Mouse (Mus musculus) neural tube, embryonic 13.5 days (tissue): ENCODE measurements around the gene Usp5. TPM values are rescaled to one million over a fixed set of nuclear protein-coding genes. Genes with fewer than 3 reads are reported as not detected.
"Not testable (repeated sequence)": the region's sequence is repeated elsewhere in the genome, so short reads cannot be mapped to it uniquely, and the experiment has no call there.

Experiments used
- ATAC-seq: fragments of 200-750 bp; cut with Nextera tagmentation; 2 replicates; pipeline ENCODE4 v1.8.0; 2017; ENCODE audit warnings: low read depth, mild to moderate bottlenecking, moderate TSS enrichment, moderate library complexity
- H3K27ac ChIP-seq: fragments of 300-500 bp; sonication (generic); replicated peaks from 2 replicates; pipeline ENCODE4 v1.5.1; 2015; ENCODE audit warnings: moderate library complexity, mild to moderate bottlenecking, inconsistent platforms
- H3K27me3 ChIP-seq: fragments of 300-500 bp; sonication (generic); 2 replicates; pipeline ENCODE4 v1.6.1; 2015; ENCODE audit warnings: mild to moderate bottlenecking, inconsistent platforms
- H3K36me3 ChIP-seq: fragments of 300-500 bp; sonication (generic); 2 replicates; pipeline ENCODE4 v1.6.1; 2015; ENCODE audit warnings: mild to moderate bottlenecking, inconsistent platforms
- H3K4me1 ChIP-seq: fragments of 300-500 bp; sonication (generic); replicated peaks from 2 replicates; pipeline ENCODE4 v1.6.1; 2015; ENCODE audit warnings: inconsistent platforms
- H3K4me2 ChIP-seq: fragments of 300-500 bp; sonication (generic); 2 replicates; pipeline ENCODE4 v1.6.1; 2015; ENCODE audit warnings: inconsistent platforms, mild to moderate bottlenecking, moderate library complexity
- H3K4me3 ChIP-seq: fragments of 300-500 bp; sonication (generic); 2 replicates; pipeline ENCODE4 v1.5.1; 2015; ENCODE audit warnings: mild to moderate bottlenecking, inconsistent platforms
- H3K9ac ChIP-seq: fragments of 300-500 bp; sonication (generic); 2 replicates; pipeline ENCODE4 v1.6.1; 2015; ENCODE audit warnings: moderate library complexity, mild to moderate bottlenecking, inconsistent platforms
- H3K9me3 ChIP-seq: fragments of 300-500 bp; sonication (generic); 2 replicates; pipeline ENCODE4 v1.6.1; 2016; ENCODE audit warnings: inconsistent platforms
- WGBS: fragments of 180-500 bp; shearing (Covaris S2); methylation state at CpG from one replicate; pipeline ENCODE4 v1.1.7; 2015; 5-methylcytosine and 5-hydroxymethylcytosine counted together
- polyA plus RNA-seq: library from polyadenylated mRNA; unstranded; fragments of >200 nt; fragmentation: Nextera tagmentation; extraction: Ambion mirVana; gene quantifications from 2 replicates; pipeline ENCODE4 v1.2.1, GENCODE M21; 2015

The Usp5 gene
- polyA plus RNA-seq, 1 experiment from 2014 or later = 176 TPM

- H3K9me3 ChIP-seq = no peaks in the 10 kb centered on the region
- no peaks in the 10 kb centered on the region for H3K27me3 ChIP-seq
- H3K9ac ChIP-seq = no peak overlapping the region
- H3K36me3 ChIP-seq = peaks cover 20% of the 10 kb centered on the region
- ATAC-seq = no peak
- no peak overlapping the region for H3K27ac ChIP-seq
- WGBS = 89% methylated on average over 7 of the region's 7 CpGs
- H3K4me3 ChIP-seq = no peak overlapping the region
- peaks cover 23% of the 10 kb centered on the region for H3K4me1 ChIP-seq
- H3K4me2 ChIP-seq = no peak overlapping the region
Observed at GRCm38 (mm10) chr6:124836411-124836810, 7.1 kb upstream of the Usp5 start.

GRCm38 (mm10) chr6:124835531-124835930, 6.2 kb upstream of the Usp5 start:
- 53% methylated on average over 10 of the region's 10 CpGs for WGBS
- no peak overlapping the region for H3K27ac ChIP-seq
- no peak overlapping the region for H3K4me2 ChIP-seq
- peaks cover 14% of the 10 kb centered on the region; the same call in 1 of the 2 replicates for H3K36me3 ChIP-seq
- no peaks in the 10 kb centered on the region for H3K9me3 ChIP-seq
- H3K27me3 ChIP-seq = no peaks in the 10 kb centered on the region
- no peak for ATAC-seq
- peaks cover 29% of the 10 kb centered on the region for H3K4me1 ChIP-seq
- 0 out of 2 replicates have a peak overlapping the region, but pooled peaks have one; percentile 8 for H3K9ac ChIP-seq
- no peak overlapping the region for H3K4me3 ChIP-seq

GRCm38 (mm10) chr6:124834512-124835081, 5.3 kb upstream of the Usp5 start:
- Histone ChIP-seq H3K27me3 (no peaks in the 10 kb centered on the region), H3K4me1 (peaks cover 25% of the 10 kb centered on the region), H3K4me2 (no peak overlapping the region), H3K36me3 (peaks cover 14% of the 10 kb centered on the region; the same call in 1 of the 2 replicates), H3K9ac (no peak overlapping the region), H3K4me3 (no peak overlapping the region), H3K27ac (no peak overlapping the region; the same call in 1 of the 2 replicates), H3K9me3 (no peaks in the 10 kb centered on the region)
- WGBS = 86% methylated on average over 6 of the region's 6 CpGs
- ATAC-seq = no peak

- Histone ChIP-seq H3K9me3 (no peaks in the 10 kb centered on the region), H3K27me3 (no peaks in the 10 kb centered on the region), H3K36me3 (peaks cover 14% of the 10 kb centered on the region; the same call in 1 of the 2 replicates), H3K27ac (no peak overlapping the region), H3K4me1 (peaks cover 34% of the 10 kb centered on the region), H3K4me3 (no peak overlapping the region), H3K9ac (no peak overlapping the region), H3K4me2 (no peak overlapping the region)
- no peak for ATAC-seq
- 96% methylated on average over 8 of the region's 8 CpGs for WGBS
Observed at GRCm38 (mm10) chr6:124831649-124832048, 2.4 kb upstream of the Usp5 start.

GRCm38 (mm10) chr6:124831199-124831598, 1.9 kb upstream of the Usp5 start:
- H3K27ac ChIP-seq, H3K4me3 ChIP-seq, ATAC-seq, H3K9ac ChIP-seq, H3K9me3 ChIP-seq, H3K27me3 ChIP-seq: not testable (repeated sequence)
- Histone ChIP-seq H3K4me1 (peaks cover 34% of the 10 kb centered on the region), H3K4me2 (peak overlapping the region; percentile 61; the same call in 1 of the 2 replicates), H3K36me3 (peaks cover 17% of the 10 kb centered on the region)
- 95% methylated on average over 4 of the region's 4 CpGs for WGBS

GRCm38 (mm10) chr6:124829799-124830700, 766 bp upstream of the Usp5 start:
- Histone ChIP-seq H3K9me3 (no peaks in the 10 kb centered on the region), H3K4me2 (peak overlapping the region; percentile 61), H3K4me3 (peak overlapping the region; percentile 66), H3K4me1 (peaks cover 26% of the 10 kb centered on the region), H3K27me3 (no peaks in the 10 kb centered on the region), H3K9ac (peak overlapping the region; percentile 75), H3K27ac (peak overlapping the region; percentile 90), H3K36me3 (peaks cover 28% of the 10 kb centered on the region)
- WGBS = under 1% methylated on average over 38 of the region's 38 CpGs
- ATAC-seq = peak; percentile 92

GRCm38 (mm10) chr6:124828101-124828592, 1.1 kb downstream of the Usp5 start:
- Histone ChIP-seq H3K27me3 (no peaks in the 10 kb centered on the region), H3K9ac (peak overlapping the region; percentile 75), H3K4me2 (peak overlapping the region; percentile 87), H3K4me1 (peaks cover 26% of the 10 kb centered on the region), H3K36me3 (peaks cover 45% of the 10 kb centered on the region), H3K27ac (peak overlapping the region; percentile 67), H3K4me3 (peak overlapping the region; percentile 66), H3K9me3 (no peaks in the 10 kb centered on the region)
- 25% methylated on average over 10 of the region's 10 CpGs for WGBS
- ATAC-seq = no peak

GRCm38 (mm10) chr6:124822049-124822448, 7.2 kb downstream of the Usp5 start:
- peaks cover 94% of the 10 kb centered on the region for H3K36me3 ChIP-seq
- H3K9ac ChIP-seq = no peak overlapping the region
- WGBS = 94% methylated on average over 4 of the region's 4 CpGs
- H3K4me2 ChIP-seq = no peak overlapping the region
- no peak overlapping the region for H3K27ac ChIP-seq
- H3K4me3 ChIP-seq = no peak overlapping the region
- no peaks in the 10 kb centered on the region for H3K9me3 ChIP-seq
- no peaks in the 10 kb centered on the region for H3K27me3 ChIP-seq
- H3K4me1 ChIP-seq = no peaks in the 10 kb centered on the region
- ATAC-seq = no peak

GRCm38 (mm10) chr6:124820891-124821290, 8.4 kb downstream of the Usp5 start:
- Histone ChIP-seq H3K4me1 (no peaks in the 10 kb centered on the region), H3K4me3 (no peak overlapping the region), H3K9ac (no peak overlapping the region), H3K9me3 (no peaks in the 10 kb centered on the region), H3K27me3 (no peaks in the 10 kb centered on the region), H3K36me3 (peaks cover 100% of the 10 kb centered on the region), H3K4me2 (no peak overlapping the region), H3K27ac (no peak overlapping the region)
- 97% methylated on average over 5 of the region's 5 CpGs for WGBS
- ATAC-seq = no peak

GRCm38 (mm10) chr6:124817971-124818370, 11.3 kb downstream of the Usp5 start:
- 93% methylated on average over 8 of the region's 8 CpGs for WGBS
- Histone ChIP-seq H3K4me2 (no peak overlapping the region), H3K9ac (no peak overlapping the region), H3K36me3 (peaks cover 82% of the 10 kb centered on the region), H3K9me3 (no peaks in the 10 kb centered on the region), H3K4me1 (peaks cover 18% of the 10 kb centered on the region), H3K4me3 (no peak overlapping the region), H3K27ac (no peak overlapping the region), H3K27me3 (no peaks in the 10 kb centered on the region)
- ATAC-seq = no peak

- Histone ChIP-seq H3K9ac (no peak overlapping the region), H3K36me3 (peaks cover 77% of the 10 kb centered on the region), H3K4me2 (no peak overlapping the region), H3K9me3 (no peaks in the 10 kb centered on the region), H3K27ac (no peak overlapping the region), H3K4me1 (peaks cover 22% of the 10 kb centered on the region), H3K4me3 (no peak overlapping the region), H3K27me3 (no peaks in the 10 kb centered on the region)
- 95% methylated on average over 8 of the region's 8 CpGs for WGBS
- ATAC-seq = no peak
Observed at GRCm38 (mm10) chr6:124817563-124817962, 11.7 kb downstream of the Usp5 start.

GRCm38 (mm10) chr6:124817125-124817524, 12.2 kb downstream of the Usp5 start:
- H3K36me3 ChIP-seq = peaks cover 76% of the 10 kb centered on the region
- H3K4me1 ChIP-seq = peaks cover 27% of the 10 kb centered on the region
- no peak overlapping the region for H3K4me2 ChIP-seq
- no peaks in the 10 kb centered on the region for H3K27me3 ChIP-seq
- no peak overlapping the region for H3K9ac ChIP-seq
- no peak overlapping the region for H3K27ac ChIP-seq
- ATAC-seq = no peak
- H3K9me3 ChIP-seq = no peaks in the 10 kb centered on the region
- H3K4me3 ChIP-seq = no peak overlapping the region
- WGBS = 96% methylated on average over 11 of the region's 11 CpGs
